ENCODE assay signal across 16 mouse cellular contexts in the genomic region with DNA sequence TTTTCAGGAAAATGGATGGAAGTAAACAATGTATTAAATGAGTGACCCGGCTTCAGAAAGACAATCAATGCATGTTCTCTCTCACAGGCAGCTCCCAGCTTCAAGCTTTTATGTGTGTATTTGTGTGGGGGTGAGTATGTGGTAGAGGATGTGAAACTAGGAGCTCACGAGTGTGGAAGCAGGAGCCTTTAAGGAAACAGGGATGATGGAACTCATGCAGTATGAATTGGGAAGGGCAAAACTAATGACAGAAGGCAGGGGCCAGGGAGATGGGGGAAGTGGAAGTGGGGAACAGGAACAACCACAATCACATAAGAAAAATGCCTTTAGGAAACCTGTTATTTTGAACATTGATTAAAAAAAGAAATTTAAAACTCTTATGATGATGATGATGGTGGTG.
"Had no signal": no experiment of that assay in that cellular context is flagged by ENCODE, and none has a peak within 500 bp of the region (broad histone marks: within the 10 kb centered on the region; RNA-seq: fewer than 3 reads in every experiment).

No protein-coding gene starts in this region.

- H3K4me1 ChIP-seq: midbrain, embryonic 12.5 days; neural tube, embryonic 12.5 days had no signal

- ATAC-seq: midbrain, embryonic 16.5 days had no signal

- H3K27ac ChIP-seq: liver, embryonic 14.5 days; midbrain, embryonic 10.5 days; midbrain, embryonic 12.5 days; neural tube, embryonic 12.5 days had no signal

- DNase-seq: lung, adult 18-20 months; lung, embryonic 14.5 days; lung, postnatal 10 days; lung, postnatal 4 days; midbrain, embryonic 14.5 days; right cerebral cortex, postnatal 25 days; right cerebral cortex, postnatal 4 days; spleen, adult 18-20 months; thymus, adult 2 months; thymus, postnatal 25 days; thymus, postnatal 4 days had no signal

- H3K4me3 ChIP-seq: midbrain, embryonic 10.5 days; midbrain, embryonic 12.5 days; neural tube, embryonic 12.5 days had no signal
